Mouse (Mus musculus) kidney, adult 8-10 months (tissue): ENCODE results near the gene Gm7247.
"Not testable (repeated sequence)": the region's sequence is repeated elsewhere in the genome, so short reads cannot be mapped to it uniquely, and the experiment has no call there.

Source experiments
- DNase-seq, 2 experiments: peaks; one replicate each; pipeline ENCODE4 v3.0.0; 2022

Gene Gm7247

GRCm38 (mm10) chr14:51361456-51361855 lies at the start of gene Gm7247:
TSS of gene Gm7247 (plus strand) at chr14:51361756.
- no peak for DNase-seq

GRCm38 (mm10) chr14:51324001-51324400 lies 37.6 kb upstream of the Gm7247 start:
- no peak for DNase-seq

- no peak for DNase-seq
Measured at GRCm38 (mm10) chr14:51346027-51346426, 15.5 kb upstream of the Gm7247 start.

GRCm38 (mm10) chr14:51358111-51358982 lies 3.2 kb upstream of the Gm7247 start:
- DNase-seq: no peak

GRCm38 (mm10) chr14:51382805-51383204 lies 21.2 kb downstream of the Gm7247 start:
- no peak for DNase-seq

GRCm38 (mm10) chr14:51384351-51384750 lies 22.8 kb downstream of the Gm7247 start:
- DNase-seq: no peak

- no peak for DNase-seq
Measured at GRCm38 (mm10) chr14:51385741-51386140, 24.2 kb downstream of the Gm7247 start.

- no peak for DNase-seq
Measured at GRCm38 (mm10) chr14:51387768-51388167, 26.2 kb downstream of the Gm7247 start.

- DNase-seq: no peak
Measured at GRCm38 (mm10) chr14:51388222-51388621, 26.7 kb downstream of the Gm7247 start.

GRCm38 (mm10) chr14:51410520-51410919 lies 49.0 kb downstream of the Gm7247 start, which contains the start of gene Vmn2r88:
TSS of gene Vmn2r88 (plus strand) at chr14:51410820.
- no peak for DNase-seq

- DNase-seq: no peak
Measured at GRCm38 (mm10) chr14:51423885-51424284, 62.3 kb downstream of the Gm7247 start.

GRCm38 (mm10) chr14:51430138-51430537 lies 68.6 kb downstream of the Gm7247 start:
- not testable (repeated sequence) for DNase-seq

GRCm38 (mm10) chr14:51434546-51434945 lies 73.0 kb downstream of the Gm7247 start:
- DNase-seq: no peak

GRCm38 (mm10) chr14:51435020-51435419 lies 73.5 kb downstream of the Gm7247 start:
- DNase-seq: no peak

GRCm38 (mm10) chr14:51438955-51439354 lies 77.4 kb downstream of the Gm7247 start:
- no peak for DNase-seq

- DNase-seq: not testable (repeated sequence)
Measured at GRCm38 (mm10) chr14:51451557-51451956, 90.0 kb downstream of the Gm7247 start, which contains the start of gene Vmn2r89. TSS of gene Vmn2r89 (plus strand) at chr14:51451857.

- peak in 1 of 2 experiments; percentile 17 for DNase-seq
Measured at GRCm38 (mm10) chr14:51480278-51480677, 118.7 kb downstream of the Gm7247 start.

- not testable (repeated sequence) for DNase-seq
Measured at GRCm38 (mm10) chr14:51481332-51482015, 119.9 kb downstream of the Gm7247 start.

GRCm38 (mm10) chr14:51482051-51482715 lies 120.6 kb downstream of the Gm7247 start:
- no peak for DNase-seq

GRCm38 (mm10) chr14:51482971-51483381 lies 121.4 kb downstream of the Gm7247 start:
- DNase-seq: not testable (repeated sequence)

GRCm38 (mm10) chr14:51483671-51484070 lies 122.1 kb downstream of the Gm7247 start:
- DNase-seq: no peak

- no peak for DNase-seq
Measured at GRCm38 (mm10) chr14:51486111-51486510, 124.6 kb downstream of the Gm7247 start.

GRCm38 (mm10) chr14:51495781-51496180 lies 134.2 kb downstream of the Gm7247 start:
- DNase-seq: no peak
